Mouse (Mus musculus): ENCODE results near the gene Dgkz.

Dgkz gene

GRCm38 (mm10) chr2:91960459-91960858, 15.2 kb downstream of the Dgkz start:
- no peak for DNase-seq (ENCODE audit: low spot score in 2 of 2)

- DNase-seq (ENCODE audit: low spot score in 2 of 2): no peak
Observed at GRCm38 (mm10) chr2:91959544-91960410, 15.9 kb downstream of the Dgkz start.

GRCm38 (mm10) chr2:91958701-91959457, 16.8 kb downstream of the Dgkz start:
- DNase-seq (ENCODE audit: low spot score in 2 of 2): no peak

- no peak for DNase-seq (ENCODE audit: low spot score in 2 of 2)
Observed at GRCm38 (mm10) chr2:91958049-91958448, 17.6 kb downstream of the Dgkz start.

- no peak for DNase-seq (ENCODE audit: low spot score in 2 of 2)
Observed at GRCm38 (mm10) chr2:91957096-91957495, 18.6 kb downstream of the Dgkz start.

- DNase-seq (ENCODE audit: low spot score in 2 of 2): no peak
Observed at GRCm38 (mm10) chr2:91955875-91956274, 19.8 kb downstream of the Dgkz start.

- DNase-seq (ENCODE audit: low spot score in 2 of 2): no peak
Observed at GRCm38 (mm10) chr2:91955121-91955591, 20.5 kb downstream of the Dgkz start.

GRCm38 (mm10) chr2:91953825-91954224, 21.8 kb downstream of the Dgkz start:
- DNase-seq (ENCODE audit: low spot score in 2 of 2): peak; percentile 85 to 90

GRCm38 (mm10) chr2:91950275-91951085, 25.2 kb downstream of the Dgkz start:
- peak; percentile 56 to 74 for DNase-seq (ENCODE audit: low spot score in 2 of 2)

- peak; percentile 60 to 68 for DNase-seq (ENCODE audit: low spot score in 2 of 2)
Observed at GRCm38 (mm10) chr2:91949411-91950274, 26.0 kb downstream of the Dgkz start.

- DNase-seq (ENCODE audit: low spot score in 2 of 2): no peak
Observed at GRCm38 (mm10) chr2:91948792-91949241, 26.8 kb downstream of the Dgkz start.

- DNase-seq (ENCODE audit: low spot score in 2 of 2): peak in 1 of 2 experiments; percentile 46
Observed at GRCm38 (mm10) chr2:91948151-91948509, 27.5 kb downstream of the Dgkz start.

GRCm38 (mm10) chr2:91947397-91948150, 28.1 kb downstream of the Dgkz start:
- peak in 1 of 2 experiments; percentile 57 for DNase-seq (ENCODE audit: low spot score in 2 of 2)

GRCm38 (mm10) chr2:91946836-91947235, 28.8 kb downstream of the Dgkz start:
- no peak for DNase-seq (ENCODE audit: low spot score in 2 of 2)

GRCm38 (mm10) chr2:91945483-91945882, 30.2 kb downstream of the Dgkz start, which contains the start of gene Gm9821:
Gene Gm9821 (plus strand): TSS chr2:91945703.
- no peak for DNase-seq (ENCODE audit: low spot score in 2 of 2)

GRCm38 (mm10) chr2:91944170-91944950, 31.3 kb downstream of the Dgkz start:
- DNase-seq (ENCODE audit: low spot score in 2 of 2): peak in 1 of 2 experiments; percentile 69

GRCm38 (mm10) chr2:91942356-91942755, 33.3 kb downstream of the Dgkz start:
- no peak for DNase-seq (ENCODE audit: low spot score in 2 of 2)

- DNase-seq (ENCODE audit: low spot score in 2 of 2): no peak
Observed at GRCm38 (mm10) chr2:91939303-91939935, 36.2 kb downstream of the Dgkz start.

GRCm38 (mm10) chr2:91936154-91936553, 39.5 kb downstream of the Dgkz start:
- DNase-seq (ENCODE audit: low spot score in 2 of 2): no peak

All from heart, adult 9 months (tissue).